Mouse (Mus musculus): ENCODE data around the gene Adprhl1.

The Adprhl1 gene

GRCm38 (mm10) chr8:13228923-13229610, 24.9 kb downstream of the Adprhl1 start:
- no peak for DNase-seq

DNA sequence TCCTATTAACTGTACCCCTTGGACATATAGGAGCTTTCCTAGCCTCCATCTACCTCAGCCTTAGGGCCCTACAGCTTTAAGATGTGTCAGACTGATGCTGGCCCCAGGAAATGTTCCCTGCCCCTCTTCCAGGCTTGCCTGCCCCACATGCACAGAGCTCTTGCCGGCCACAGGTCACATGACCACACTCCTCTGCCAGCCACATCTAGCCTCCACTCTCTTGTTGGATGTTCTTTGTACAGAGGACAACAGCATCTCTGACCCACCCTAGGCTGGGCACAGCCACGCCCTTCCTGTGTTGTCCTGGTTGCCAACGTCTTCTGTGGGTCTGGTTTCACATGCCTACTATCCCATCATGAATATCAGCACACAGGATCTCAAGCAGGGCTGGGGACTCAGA, 26.8 kb downstream of the Adprhl1 start:
- DNase-seq = no peak

- DNase-seq = peak; percentile 75
These were observed 27.7 kb downstream of the Adprhl1 start for GRCm38 (mm10) chr8:13226288-13226687.

DNA sequence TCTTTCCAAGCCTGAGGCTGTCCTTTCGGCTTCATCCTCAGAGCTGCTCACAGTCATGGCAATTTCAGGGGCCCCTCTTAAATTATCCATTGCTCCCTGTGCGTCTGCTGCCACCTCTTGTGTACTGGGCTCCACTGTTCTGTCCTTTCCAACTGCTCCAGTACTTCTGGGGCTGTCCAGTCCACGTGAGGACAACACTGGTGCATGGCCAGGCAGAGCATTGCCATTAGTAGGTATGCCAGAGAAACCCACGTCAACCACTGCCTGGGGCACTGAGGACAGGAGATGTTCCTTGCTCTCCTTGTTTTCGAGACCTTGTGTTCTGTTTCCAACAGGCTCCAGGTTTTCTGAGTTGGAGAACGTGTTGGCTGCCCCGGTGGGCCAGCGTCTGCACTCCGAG, 29.5 kb downstream of the Adprhl1 start:
- DNase-seq = no peak

DNA sequence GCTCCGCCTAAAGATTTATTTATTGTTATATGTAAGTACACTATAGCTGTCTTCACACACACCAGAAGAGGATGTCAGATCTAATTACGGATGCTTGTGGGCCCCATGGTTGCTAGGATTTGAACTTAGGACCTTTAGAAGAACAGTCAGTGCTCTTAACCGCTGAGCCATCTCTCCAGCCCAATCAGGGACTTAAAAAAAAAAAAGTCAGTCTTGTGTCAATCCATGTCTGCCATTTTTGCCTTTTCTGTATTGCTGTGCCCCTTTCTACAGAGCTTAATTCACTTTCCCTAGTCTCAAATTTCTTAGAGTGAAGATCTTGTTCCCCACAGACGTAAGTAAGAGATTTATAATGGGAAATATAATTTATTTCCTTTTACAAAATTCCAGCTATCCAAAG, 35.5 kb downstream of the Adprhl1 start:
- no peak for DNase-seq

- DNase-seq = no peak
These were observed 36.0 kb downstream of the Adprhl1 start for GRCm38 (mm10) chr8:13217986-13218385.

GRCm38 (mm10) chr8:13217093-13217492, 36.9 kb downstream of the Adprhl1 start:
- no peak for DNase-seq

GRCm38 (mm10) chr8:13216386-13216785, 37.6 kb downstream of the Adprhl1 start:
- no peak for DNase-seq

DNA sequence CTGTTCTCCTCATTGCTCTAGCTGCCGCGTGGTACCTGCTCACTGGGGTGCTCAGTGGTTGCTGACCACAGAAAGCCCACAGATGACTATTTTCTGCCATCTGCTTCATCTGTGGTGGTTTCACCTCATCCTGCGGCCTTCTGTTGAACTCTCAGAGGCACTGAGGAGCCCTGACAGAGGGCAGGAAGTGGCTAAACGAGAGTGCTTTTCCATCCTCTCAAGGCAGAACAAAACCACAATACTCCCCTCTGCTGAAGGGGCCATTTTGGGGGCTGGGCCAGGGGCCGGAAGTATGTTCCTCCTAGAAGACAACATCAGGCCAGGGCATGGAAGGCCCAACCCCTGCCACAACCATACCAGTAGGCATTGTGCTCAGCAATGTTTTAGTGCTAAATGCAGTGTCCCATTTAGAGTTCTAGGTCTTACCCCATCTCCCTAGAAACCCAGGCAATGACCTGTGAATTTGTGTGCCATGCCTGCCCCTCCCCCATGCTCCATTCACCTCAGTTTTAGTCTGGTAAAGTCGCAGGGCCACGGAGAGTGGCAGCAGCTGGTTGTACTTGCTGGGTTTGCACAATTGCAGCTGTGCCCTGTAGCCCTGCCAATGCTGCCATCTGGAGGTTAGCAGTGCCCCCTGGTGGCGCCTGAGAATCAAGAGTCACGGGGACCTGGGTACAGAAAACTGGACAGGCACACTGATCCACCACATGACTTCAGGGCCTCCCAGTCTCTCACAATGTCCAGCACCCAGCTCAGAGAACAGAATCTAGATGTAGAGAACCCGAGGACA, 40.3 kb downstream of the Adprhl1 start:
- peak; percentile 91 for DNase-seq

DNA sequence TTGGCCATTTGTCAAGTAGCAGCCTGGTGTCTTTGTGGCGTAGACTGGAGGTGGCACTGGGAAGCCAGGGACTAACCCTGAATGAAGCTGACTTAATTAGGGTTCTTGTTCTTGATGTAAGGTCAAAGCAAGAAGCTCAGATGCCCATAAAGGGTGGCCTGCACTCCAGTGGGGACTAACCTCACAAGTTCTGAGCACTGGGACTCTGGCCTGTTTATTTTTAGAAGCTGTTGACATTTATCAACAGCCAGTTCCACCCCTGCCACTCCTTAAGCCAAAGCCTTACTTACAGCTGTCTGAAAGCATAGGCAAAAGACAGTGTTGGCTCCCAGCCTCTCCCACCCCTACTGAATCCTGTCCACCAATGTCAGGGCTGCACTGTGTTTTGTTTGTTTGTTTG, 44.2 kb downstream of the Adprhl1 start:
- DNase-seq = no peak

DNA sequence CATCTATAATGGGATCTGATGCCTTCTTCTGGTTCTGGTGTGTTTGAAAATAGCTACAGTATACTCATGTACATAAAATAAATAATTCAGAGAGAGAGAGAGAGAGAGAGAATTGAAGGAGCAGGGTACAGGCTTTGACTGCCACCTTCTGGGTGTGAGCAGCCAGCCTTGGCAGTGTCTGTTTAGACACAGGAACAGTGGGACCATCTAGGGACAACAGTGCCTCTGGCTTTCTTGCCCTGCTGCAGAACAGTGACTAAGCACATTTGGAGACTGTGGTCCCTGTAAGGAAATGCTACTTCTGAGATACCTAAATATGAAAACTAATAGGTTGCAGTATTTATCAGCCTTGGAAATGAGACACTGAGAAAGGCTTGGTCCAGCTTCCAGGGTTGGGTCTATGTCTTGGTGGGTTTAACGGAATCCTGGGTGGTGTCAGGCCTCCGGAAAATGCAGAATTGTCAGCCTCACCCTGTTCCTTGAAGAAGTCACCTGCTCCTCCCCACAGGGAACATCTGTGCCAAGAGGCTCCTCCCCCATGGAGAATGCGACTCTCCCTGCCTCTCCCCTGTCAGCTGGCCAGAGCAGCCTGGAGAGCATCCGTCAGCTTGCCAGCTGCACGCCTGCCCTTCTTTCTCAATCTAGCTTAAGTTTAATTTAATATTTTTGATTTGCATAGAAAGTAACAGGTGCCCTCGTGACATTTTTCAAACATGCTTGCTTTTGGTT, 45.2 kb downstream of the Adprhl1 start:
- no peak for DNase-seq

DNA sequence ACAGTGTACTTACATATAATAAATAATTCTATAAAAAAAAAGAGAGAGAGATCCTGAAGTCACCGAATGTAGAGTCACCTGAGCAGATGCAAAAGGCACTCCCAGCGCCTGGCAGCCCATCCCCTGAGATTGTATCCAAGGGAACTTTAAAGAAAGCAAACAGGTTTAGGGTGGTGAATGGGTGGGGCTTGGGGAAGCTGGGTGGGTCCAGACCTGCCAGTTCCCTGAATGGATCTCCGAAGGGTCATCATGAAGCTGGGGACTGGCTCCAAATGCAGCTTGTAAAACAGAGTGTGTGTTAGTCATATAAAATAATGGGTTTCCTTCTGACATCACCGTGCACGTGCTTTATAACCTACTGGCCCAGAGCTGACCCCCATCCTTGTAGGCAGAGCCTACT, 47.7 kb downstream of the Adprhl1 start:
- DNase-seq = no peak

GRCm38 (mm10) chr8:13205311-13205710, 48.7 kb downstream of the Adprhl1 start:
- DNase-seq = no peak

DNA sequence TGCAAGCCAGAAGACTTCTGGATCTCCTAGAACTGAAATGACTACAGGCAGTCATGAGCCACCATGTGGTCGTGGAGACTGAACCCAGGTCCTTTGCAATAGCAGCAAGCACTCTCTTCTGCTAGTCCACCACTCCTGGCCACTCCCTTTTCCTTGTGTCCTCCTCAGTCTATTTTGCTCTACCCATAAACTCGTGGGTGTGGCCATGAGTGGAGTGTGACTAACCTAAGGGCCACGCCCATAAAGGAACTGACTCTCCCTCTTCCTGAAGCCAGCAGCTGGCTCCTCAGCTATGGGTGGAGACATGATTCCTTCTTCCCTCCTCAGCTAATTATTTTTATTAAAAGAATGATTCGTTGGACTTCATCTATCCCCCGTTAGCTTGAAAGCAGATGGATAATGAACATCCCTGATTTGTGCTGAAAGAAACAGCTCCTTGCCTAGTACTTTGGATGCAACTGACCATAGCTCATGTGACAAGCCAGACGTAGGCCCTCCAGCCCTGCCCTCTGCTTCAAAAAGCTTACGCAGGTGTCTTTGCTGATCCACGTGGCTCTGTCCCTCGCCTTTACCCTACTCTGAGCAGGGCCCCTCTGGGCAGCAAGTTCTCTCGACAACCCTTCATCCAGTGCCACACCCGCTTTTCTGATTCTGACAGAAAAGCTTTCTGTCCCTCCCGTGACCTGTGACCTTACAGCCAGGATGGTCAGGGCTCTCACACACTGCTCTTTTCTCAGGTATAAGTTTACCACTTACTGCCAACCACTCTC, 49.4 kb downstream of the Adprhl1 start:
- DNase-seq = no peak

DNA sequence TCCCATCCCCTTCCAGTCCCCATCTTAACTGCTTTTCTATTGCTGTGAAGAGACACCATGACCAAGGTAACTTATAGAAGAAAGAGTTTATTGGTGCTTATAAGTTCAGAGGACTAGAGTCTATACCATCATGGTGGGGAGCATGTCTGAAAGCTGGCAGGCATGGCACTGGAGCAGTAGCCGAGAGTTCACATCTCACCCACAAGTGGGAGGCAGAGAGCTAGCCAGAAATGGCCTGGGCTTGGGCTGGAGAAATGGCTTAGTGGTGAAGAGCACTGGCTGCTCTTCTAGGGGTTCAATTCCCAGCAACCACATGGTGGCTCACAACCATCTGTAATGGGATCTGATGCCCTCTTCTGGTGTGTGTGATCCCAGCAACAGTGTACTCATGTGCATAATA, 50.5 kb downstream of the Adprhl1 start:
- no peak for DNase-seq

- DNase-seq = no peak
These were observed 51.2 kb downstream of the Adprhl1 start for GRCm38 (mm10) chr8:13202806-13203205.

DNA sequence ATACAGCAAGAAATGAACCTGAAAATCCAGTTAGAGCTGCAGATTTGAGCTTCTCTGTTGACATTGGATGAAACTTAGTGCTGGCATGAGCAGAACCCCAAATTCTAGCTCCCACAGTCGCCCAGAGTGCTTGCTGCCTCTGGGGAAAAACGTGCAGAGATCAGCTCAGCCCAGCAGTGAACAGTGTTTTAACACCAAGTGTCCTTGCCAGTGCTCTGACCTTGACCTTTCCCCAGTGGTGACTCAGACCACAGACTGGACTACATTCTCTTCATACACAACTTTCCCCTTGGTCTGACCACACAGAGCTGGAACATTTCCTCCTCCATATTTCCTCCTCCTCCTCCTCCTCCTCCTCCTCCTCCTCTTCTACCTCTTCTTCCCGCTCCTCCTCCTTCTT, 51.9 kb downstream of the Adprhl1 start:
- DNase-seq = no peak

- no peak for DNase-seq
These were observed 53.0 kb downstream of the Adprhl1 start for GRCm38 (mm10) chr8:13201013-13201334.

GRCm38 (mm10) chr8:13200301-13201012, 53.5 kb downstream of the Adprhl1 start, which contains the start of gene Grtp1:
Gene Grtp1 (minus strand): TSS chr8:13200620.
- peak; percentile 76 for DNase-seq

DNA sequence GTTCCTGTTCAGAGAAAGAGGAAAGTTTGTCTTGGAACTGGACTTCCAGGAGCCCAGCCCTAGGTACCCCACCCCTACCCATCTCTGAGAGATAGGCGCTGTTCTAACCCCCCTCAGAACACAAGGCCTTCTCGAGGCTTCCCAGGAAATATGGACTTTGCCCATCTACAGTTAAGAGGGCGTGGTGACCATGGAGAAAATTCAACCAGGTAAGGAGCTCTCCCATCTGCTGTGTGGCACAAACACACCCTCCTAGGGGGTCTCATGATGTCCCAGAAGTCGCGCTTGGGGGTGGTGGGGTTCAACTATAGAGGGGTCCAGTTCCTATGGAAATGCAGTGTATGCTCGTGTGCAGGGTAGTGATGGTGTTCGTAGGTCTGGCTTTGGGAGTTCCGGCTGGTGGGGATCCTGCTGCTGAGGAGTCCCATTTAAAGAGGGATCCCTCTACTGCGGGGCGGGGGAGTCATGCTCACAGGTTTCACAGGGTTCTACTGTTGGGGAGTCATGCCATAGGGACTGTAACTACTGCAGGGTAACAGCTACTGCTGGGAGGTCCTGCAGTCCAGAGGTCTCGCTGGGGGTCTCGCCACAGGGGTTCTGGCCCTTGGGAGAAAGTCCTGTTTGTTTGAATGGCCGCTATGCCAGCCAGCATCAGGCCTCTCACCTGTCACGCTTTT, 54.4 kb downstream of the Adprhl1 start:
- no peak for DNase-seq

- peak; percentile 62 for DNase-seq
These were observed 56.5 kb downstream of the Adprhl1 start for GRCm38 (mm10) chr8:13197493-13197892.

GRCm38 (mm10) chr8:13194818-13195217, 59.1 kb downstream of the Adprhl1 start:
- no peak for DNase-seq

All from retina, postnatal 1 day (tissue).